Comparison of ENCODE assay signal across 19 mouse cellular contexts in genomic region chr7:100736131-100736530, GRCm38 (mm10).
"Had no signal": no experiment of that assay in that cellular context is flagged by ENCODE, and none has a peak within 500 bp of the region (broad histone marks: within the 10 kb centered on the region; RNA-seq: fewer than 3 reads in every experiment).

No protein-coding gene starts in this region.

- H3K4me3 ChIP-seq: limb, embryonic 10.5 days; limb, embryonic 13.5 days; liver, embryonic 15.5 days; midbrain, embryonic 12.5 days; midbrain, embryonic 15.5 days; neural tube, embryonic 13.5 days had no signal

- DNase-seq: kidney, adult 18-20 months; kidney, adult 9 months; kidney, postnatal 14 days; kidney, postnatal 4 days; liver; lung, adult 2 months; retina, postnatal 1 day; right cerebral cortex, postnatal 25 days; spleen, adult 18-20 months; thymus, adult 18-20 months; thymus, postnatal 36 days had no signal

- H3K27ac ChIP-seq: limb, embryonic 10.5 days; limb, embryonic 13.5 days; liver, embryonic 15.5 days; macrophage; midbrain, embryonic 12.5 days; midbrain, embryonic 15.5 days; neural tube, embryonic 13.5 days had no signal

- H3K27me3 ChIP-seq: limb, embryonic 13.5 days; liver, embryonic 15.5 days; midbrain, embryonic 12.5 days; midbrain, embryonic 15.5 days; neural tube, embryonic 13.5 days had no signal

- H3K4me2 ChIP-seq: limb, embryonic 13.5 days; liver, embryonic 15.5 days; midbrain, embryonic 12.5 days; midbrain, embryonic 15.5 days; neural tube, embryonic 13.5 days had no signal

- ATAC-seq: intestine, embryonic 16.5 days; midbrain, embryonic 15.5 days had no signal

- H3K9ac ChIP-seq: limb, embryonic 13.5 days; liver, embryonic 15.5 days; midbrain, embryonic 12.5 days; midbrain, embryonic 15.5 days; neural tube, embryonic 13.5 days had no signal

- H3K36me3 ChIP-seq: liver, embryonic 15.5 days; midbrain, embryonic 12.5 days; midbrain, embryonic 15.5 days; neural tube, embryonic 13.5 days had no signal

- H3K9me3 ChIP-seq: limb, embryonic 10.5 days; limb, embryonic 13.5 days; liver, embryonic 15.5 days; midbrain, embryonic 12.5 days; midbrain, embryonic 15.5 days; neural tube, embryonic 13.5 days had no signal
